Comparison of ENCODE assay signal across 1 mouse cellular context in the genomic region with DNA sequence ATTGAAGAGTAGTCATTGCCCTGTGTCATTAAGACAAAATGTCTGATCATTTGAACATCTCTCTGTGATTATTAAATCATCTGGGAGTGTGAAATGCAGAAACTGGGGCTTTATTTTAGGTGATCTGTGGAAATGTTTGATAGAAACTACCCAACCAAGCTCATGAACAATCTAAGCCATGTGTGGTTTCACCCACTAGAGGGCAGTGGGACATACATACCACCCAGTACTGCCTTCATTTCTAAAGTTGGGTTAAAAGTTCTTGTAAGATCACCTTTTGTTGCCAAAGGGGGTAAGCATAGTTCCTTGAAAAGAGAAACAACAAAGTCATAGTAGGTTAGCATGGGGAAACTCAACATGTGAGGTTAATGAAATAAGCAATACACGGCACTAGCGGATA.
A peak's percentile ranks its signal among the peaks of the same experiment; 100 is the strongest.
TF ChIP-seq lines count a peak whose summit lies in the region.

No protein-coding gene starts in this region.

TF ChIP-seq in CH12.LX, 34 proteins besides CTCF, POLR2A, EP300 and RAD21 (continued from another document):
- TF ChIP-seq NELFE (IDR thresholded peaks at IDR 0.05; ENCODE audit: low read depth, low read length) (peak; percentile 18; the same call in 1 of the 2 replicates), ZMIZ1 (IDR thresholded peaks at IDR 0.05; ENCODE audit: low read depth, low read length) (no peak), NRF1 (IDR thresholded peaks at IDR 0.05; ENCODE audit: low read depth, low read length) (0 out of 2 replicates have a peak, but pooled peaks have one; percentile 10), TBP (conservative IDR thresholded peaks at IDR 0.05; ENCODE audit: low read depth, low read length) (no peak), KAT2A (IDR thresholded peaks at IDR 0.05; ENCODE audit: insufficient replicate concordance, low read length) (no peak), MAX (IDR thresholded peaks at IDR 0.05; ENCODE audit: low read length) (0 out of 2 replicates have a peak, but pooled peaks have one; percentile 50), POLR2AphosphoS2 (IDR thresholded peaks at IDR 0.05; ENCODE audit: low read depth, low read length) (no peak), PAX5 (IDR thresholded peaks at IDR 0.05; ENCODE audit: low read length) (no peak), ZKSCAN1 (IDR thresholded peaks at IDR 0.05; ENCODE audit: borderline replicate concordance, low read depth, low read length) (no peak), SMC3 (IDR thresholded peaks at IDR 0.05; ENCODE audit: low read depth, low read length) (peak; percentile 91)
